Mouse (Mus musculus) myocyte (in vitro differentiated cells): ENCODE measurements around the gene Snx33. TPM values are rescaled to one million over a fixed set of nuclear protein-coding genes. Genes with fewer than 3 reads are reported as not detected.

ENCODE experiments used
- H3K27me3 ChIP-seq: one replicate; pipeline ENCODE4 v1.6.1; 2011; ENCODE audit not compliant: control insufficient read depth, insufficient read depth, insufficient read length
- H3K36me3 ChIP-seq: one replicate; pipeline ENCODE4 v1.6.1; 2011; ENCODE audit not compliant: control insufficient read depth, insufficient read depth
- H3K4me2 ChIP-seq: one replicate; pipeline ENCODE4 v1.6.1; 2011; ENCODE audit warnings: low read depth, control low read depth
- H3K4me3 ChIP-seq: one replicate; pipeline ENCODE4 v1.5.1; 2011; ENCODE audit warnings: mild to moderate bottlenecking, control low read depth, moderate library complexity
- H3K79me2 ChIP-seq: one replicate; pipeline ENCODE4 v1.6.1; 2011; ENCODE audit not compliant: control insufficient read depth, insufficient read depth
- H3ac ChIP-seq: one replicate; pipeline ENCODE4 v1.6.1; 2011; ENCODE audit not compliant: control insufficient read depth, insufficient read length
- CEBPB ChIP-seq: IDR thresholded peaks from 2 replicates; pipeline ENCODE4 v1.6.1; 2011; ENCODE audit warnings: mild to moderate bottlenecking, moderate library complexity; ENCODE audit not compliant: poor library complexity, insufficient read depth, severe bottlenecking
- E2F4 ChIP-seq: IDR thresholded peaks from one replicate; pipeline ENCODE4 v1.6.1; 2011; ENCODE audit warnings: mild to moderate bottlenecking, control low read depth, moderate library complexity; ENCODE audit not compliant: insufficient read depth
- MAX ChIP-seq: IDR thresholded peaks from one replicate; pipeline ENCODE4 v1.6.1; 2011; ENCODE audit warnings: low read depth, mild to moderate bottlenecking, control low read depth
- MYOD1 ChIP-seq, 3 experiments: IDR thresholded peaks; one replicate each; pipeline ENCODE4 v1.6.1; 2011; ENCODE audit warnings: control low read depth in 2 of 3, low read depth in 2 of 3, mild to moderate bottlenecking in 2 of 3, moderate library complexity in 1 of 3; ENCODE audit not compliant: insufficient read length in 2 of 3, control insufficient read depth in 1 of 3
- MYOG ChIP-seq, 3 experiments: IDR thresholded peaks; one replicate each; pipeline ENCODE4 v1.6.1; 2011; ENCODE audit warnings: control low read depth in 2 of 3, low read depth in 2 of 3, mild to moderate bottlenecking in 2 of 3; ENCODE audit not compliant: insufficient read length in 2 of 3, control insufficient read depth in 1 of 3, insufficient read depth in 1 of 3
- POLR2A ChIP-seq: IDR thresholded peaks from one replicate; pipeline ENCODE4 v1.6.1; 2011; ENCODE audit warnings: low read depth, mild to moderate bottlenecking, control low read depth, moderate library complexity; ENCODE audit not compliant: insufficient read length
- POLR2AphosphoS2 ChIP-seq: IDR thresholded peaks from one replicate; pipeline ENCODE4 v1.6.1; 2011; ENCODE audit warnings: low read depth, control low read depth; ENCODE audit not compliant: insufficient read length
- REST ChIP-seq: IDR thresholded peaks from one replicate; pipeline ENCODE4 v1.6.1; 2011; ENCODE audit warnings: mild to moderate bottlenecking, control low read depth, moderate library complexity; ENCODE audit not compliant: insufficient read depth, insufficient read length
- SRF ChIP-seq: IDR thresholded peaks from one replicate; pipeline ENCODE4 v1.6.1; 2011; ENCODE audit warnings: low read depth; ENCODE audit not compliant: control insufficient read depth, insufficient read length
- TCF12 ChIP-seq: IDR thresholded peaks from one replicate; pipeline ENCODE4 v1.6.1; 2011; ENCODE audit warnings: mild to moderate bottlenecking, control low read depth; ENCODE audit not compliant: poor library complexity, insufficient read depth, severe bottlenecking
- TCF3 ChIP-seq: IDR thresholded peaks from one replicate; pipeline ENCODE4 v1.6.1; 2011; ENCODE audit warnings: low read depth, control low read depth; ENCODE audit not compliant: insufficient read length
- USF1 ChIP-seq: IDR thresholded peaks from one replicate; pipeline ENCODE4 v1.6.1; 2011; ENCODE audit warnings: low read depth, mild to moderate bottlenecking, control low read depth, moderate library complexity
- polyA plus RNA-seq: library from polyadenylated mRNA; unstranded; fragments of >200 nt; fragmentation: generic; extraction: Trizol; gene quantifications from one replicate; pipeline ENCODE4 v1.2.1, GENCODE M21; 2012; ENCODE audit warnings: missing spikeins

Gene Snx33
- polyA plus RNA-seq, 1 experiment = 9.4 TPM

- H3K36me3 ChIP-seq = peaks cover 19% of the 10 kb centered on the region
- peak overlapping the region; percentile 95 for H3K4me3 ChIP-seq
- no peak for TF ChIP-seq MAX
- no peak for TF ChIP-seq POLR2A
- no peak for TF ChIP-seq MYOG (IDR thresholded peaks at IDR 0.05; ENCODE audit: control insufficient read depth in 1 of 3, insufficient read depth in 1 of 3, insufficient read length in 2 of 3, low read depth in 2 of 3)
- TF ChIP-seq TCF3 = no peak
- no peak for TF ChIP-seq POLR2AphosphoS2
- TF ChIP-seq REST = no peak
- no peak for TF ChIP-seq E2F4
- no peak for TF ChIP-seq CEBPB
- TF ChIP-seq TCF12 = no peak
- TF ChIP-seq USF1 = no peak
- TF ChIP-seq MYOD1 (IDR thresholded peaks at IDR 0.05; ENCODE audit: control insufficient read depth in 1 of 3, insufficient read length in 2 of 3, low read depth in 2 of 3) = no peak
- no peak for TF ChIP-seq SRF
- H3K4me2 ChIP-seq = peak overlapping the region; percentile 99
- H3ac ChIP-seq = no peak overlapping the region
- peaks cover 54% of the 10 kb centered on the region for H3K79me2 ChIP-seq
- no peaks in the 10 kb centered on the region for H3K27me3 ChIP-seq
Measured at GRCm38 (mm10) chr9:56925291-56926024, 2.7 kb downstream of the Snx33 start.

- TF ChIP-seq MYOD1 (IDR thresholded peaks at IDR 0.05; ENCODE audit: control insufficient read depth in 1 of 3, insufficient read length in 2 of 3, low read depth in 2 of 3) = peak in 1 of 3 experiments; percentile 37
- TF ChIP-seq MYOG (IDR thresholded peaks at IDR 0.05; ENCODE audit: control insufficient read depth in 1 of 3, insufficient read depth in 1 of 3, insufficient read length in 2 of 3, low read depth in 2 of 3) = peak in 1 of 3 experiments; percentile 46
- TF ChIP-seq REST = no peak
- peak; percentile 94 for TF ChIP-seq USF1
- H3K4me3 ChIP-seq = peak overlapping the region; percentile 95
Measured at GRCm38 (mm10) chr9:56924651-56925027, 3.5 kb downstream of the Snx33 start.

GRCm38 (mm10) chr9:56923841-56924650 lies 4.1 kb downstream of the Snx33 start:
- Histone ChIP-seq H3K27me3 (no peaks in the 10 kb centered on the region), H3K36me3 (peaks cover 31% of the 10 kb centered on the region), H3K79me2 (peaks cover 54% of the 10 kb centered on the region), H3ac (no peak overlapping the region), H3K4me3 (peak overlapping the region; percentile 95), H3K4me2 (peak overlapping the region; percentile 99)
- TF ChIP-seq MYOD1 (IDR thresholded peaks at IDR 0.05; ENCODE audit: control insufficient read depth in 1 of 3, insufficient read length in 2 of 3, low read depth in 2 of 3) = peak in 1 of 3 experiments; percentile 40
- no peak for TF ChIP-seq MYOG (IDR thresholded peaks at IDR 0.05; ENCODE audit: control insufficient read depth in 1 of 3, insufficient read depth in 1 of 3, insufficient read length in 2 of 3, low read depth in 2 of 3)
- TF ChIP-seq POLR2A = peak; percentile 29
- no peak for TF ChIP-seq E2F4
- peak; percentile 45; the same call in 1 of the 2 replicates for TF ChIP-seq CEBPB

More at GRCm38 (mm10) chr9:56924651-56925027, 3.5 kb downstream of the Snx33 start:
- Histone ChIP-seq H3ac (no peak overlapping the region), H3K27me3 (no peaks in the 10 kb centered on the region), H3K36me3 (peaks cover 26% of the 10 kb centered on the region), H3K4me2 (peak overlapping the region; percentile 99), H3K79me2 (peaks cover 54% of the 10 kb centered on the region)

- TF ChIP-seq USF1 = no peak
- TF ChIP-seq POLR2A = no peak
- TF ChIP-seq POLR2AphosphoS2 = no peak
- TF ChIP-seq TCF3 = no peak
- TF ChIP-seq CEBPB = no peak
- no peak for TF ChIP-seq SRF
- no peak for TF ChIP-seq E2F4
- TF ChIP-seq TCF12 = no peak
- no peak for TF ChIP-seq MAX
- TF ChIP-seq MYOG (IDR thresholded peaks at IDR 0.05; ENCODE audit: control insufficient read depth in 1 of 3, insufficient read depth in 1 of 3, insufficient read length in 2 of 3, low read depth in 2 of 3) = no peak
- TF ChIP-seq REST = no peak
- no peak for TF ChIP-seq MYOD1 (IDR thresholded peaks at IDR 0.05; ENCODE audit: control insufficient read depth in 1 of 3, insufficient read length in 2 of 3, low read depth in 2 of 3)
- peaks cover 42% of the 10 kb centered on the region for H3K36me3 ChIP-seq
- H3K4me2 ChIP-seq = no peak overlapping the region
- H3ac ChIP-seq = no peak overlapping the region
- peaks cover 54% of the 10 kb centered on the region for H3K79me2 ChIP-seq
- H3K27me3 ChIP-seq = no peaks in the 10 kb centered on the region
- no peak overlapping the region for H3K4me3 ChIP-seq
Measured at GRCm38 (mm10) chr9:56922746-56923145, 5.4 kb downstream of the Snx33 start.
